Mouse (Mus musculus) myocyte (in vitro differentiated cells): ENCODE results near the gene Gm9922.

Experiments
- CEBPB ChIP-seq: IDR thresholded peaks from 2 replicates; pipeline ENCODE4 v1.6.1; 2011; ENCODE audit warnings: mild to moderate bottlenecking, moderate library complexity; ENCODE audit not compliant: poor library complexity, insufficient read depth, severe bottlenecking
- E2F4 ChIP-seq: IDR thresholded peaks from one replicate; pipeline ENCODE4 v1.6.1; 2011; ENCODE audit warnings: mild to moderate bottlenecking, control low read depth, moderate library complexity; ENCODE audit not compliant: insufficient read depth
- MYOD1 ChIP-seq, 3 experiments: IDR thresholded peaks; one replicate each; pipeline ENCODE4 v1.6.1; 2011; ENCODE audit warnings: control low read depth in 2 of 3, low read depth in 2 of 3, mild to moderate bottlenecking in 2 of 3, moderate library complexity in 1 of 3; ENCODE audit not compliant: insufficient read length in 2 of 3, control insufficient read depth in 1 of 3
- MYOG ChIP-seq, 3 experiments: IDR thresholded peaks; one replicate each; pipeline ENCODE4 v1.6.1; 2011; ENCODE audit warnings: control low read depth in 2 of 3, low read depth in 2 of 3, mild to moderate bottlenecking in 2 of 3; ENCODE audit not compliant: insufficient read length in 2 of 3, control insufficient read depth in 1 of 3, insufficient read depth in 1 of 3
- POLR2A ChIP-seq: IDR thresholded peaks from one replicate; pipeline ENCODE4 v1.6.1; 2011; ENCODE audit warnings: low read depth, mild to moderate bottlenecking, control low read depth, moderate library complexity; ENCODE audit not compliant: insufficient read length
- POLR2AphosphoS2 ChIP-seq: IDR thresholded peaks from one replicate; pipeline ENCODE4 v1.6.1; 2011; ENCODE audit warnings: low read depth, control low read depth; ENCODE audit not compliant: insufficient read length
- REST ChIP-seq: IDR thresholded peaks from one replicate; pipeline ENCODE4 v1.6.1; 2011; ENCODE audit warnings: mild to moderate bottlenecking, control low read depth, moderate library complexity; ENCODE audit not compliant: insufficient read depth, insufficient read length
- TCF12 ChIP-seq: IDR thresholded peaks from one replicate; pipeline ENCODE4 v1.6.1; 2011; ENCODE audit warnings: mild to moderate bottlenecking, control low read depth; ENCODE audit not compliant: poor library complexity, insufficient read depth, severe bottlenecking

DNA sequence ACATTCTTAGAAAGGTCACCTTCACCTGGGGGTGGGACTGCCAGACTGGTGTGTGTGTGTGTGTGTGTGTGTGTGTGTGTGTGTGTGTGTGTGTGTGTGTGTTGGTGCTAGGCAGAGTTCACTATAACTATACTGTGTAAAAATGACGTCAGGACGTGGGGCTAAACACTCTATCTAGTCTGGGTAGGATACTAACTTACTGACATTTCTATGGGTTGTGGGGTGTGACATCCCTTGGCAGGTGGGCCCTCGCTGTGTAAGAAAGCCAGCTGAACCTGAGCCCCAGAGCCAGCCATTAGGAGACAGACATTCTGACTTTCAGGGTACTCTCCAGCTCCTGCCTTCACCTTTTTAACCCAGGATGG lies 47.5 kb upstream of the Gm9922 start:
- TF ChIP-seq REST (no peak), POLR2A (no peak), E2F4 (no peak), TCF12 (no peak), MYOD1 (IDR thresholded peaks at IDR 0.05; ENCODE audit: control insufficient read depth in 1 of 3, insufficient read length in 2 of 3, low read depth in 2 of 3) (no peak), MYOG (IDR thresholded peaks at IDR 0.05; ENCODE audit: control insufficient read depth in 1 of 3, insufficient read depth in 1 of 3, insufficient read length in 2 of 3, low read depth in 2 of 3) (no peak), CEBPB (no peak), POLR2AphosphoS2 (no peak)
